Mouse (Mus musculus) intestine, embryonic 16.5 days (tissue): ENCODE data around the gene Adamts4. TPM values are rescaled to one million over a fixed set of nuclear protein-coding genes. Genes with fewer than 3 reads are reported as not detected.
A peak's percentile ranks its signal among the peaks of the same experiment; 100 is the strongest.
"Not testable (repeated sequence)": the region's sequence is repeated elsewhere in the genome, so short reads cannot be mapped to it uniquely, and the experiment has no call there.

Experiments used
- ATAC-seq: fragments of 200-750 bp; cut with Nextera tagmentation; 2 replicates; pipeline ENCODE4 v1.8.0; 2017; ENCODE audit warnings: moderate TSS enrichment, moderate library complexity
- H3K27ac ChIP-seq: fragments of 300-500 bp; sonication (generic); 2 replicates; pipeline ENCODE4 v1.5.1; 2014; ENCODE audit warnings: mild to moderate bottlenecking, low read length
- H3K27me3 ChIP-seq: fragments of 300-500 bp; sonication (generic); replicated peaks from 2 replicates; pipeline ENCODE4 v1.6.1; 2014; ENCODE audit warnings: low read length, control low read depth, mixed read lengths; ENCODE audit not compliant: control insufficient read depth, insufficient read depth
- H3K36me3 ChIP-seq: fragments of 300-500 bp; sonication (generic); 2 replicates; pipeline ENCODE4 v1.6.1; 2014; ENCODE audit warnings: low read length, control low read depth; ENCODE audit not compliant: control insufficient read depth, insufficient read depth
- H3K4me1 ChIP-seq: fragments of 300-500 bp; sonication (generic); 2 replicates; pipeline ENCODE4 v1.6.1; 2014; ENCODE audit warnings: low read length, control low read depth, mixed read lengths; ENCODE audit not compliant: control insufficient read depth, insufficient read depth
- H3K4me2 ChIP-seq: fragments of 300-500 bp; sonication (generic); 2 replicates; pipeline ENCODE4 v1.6.1; 2014; ENCODE audit warnings: low read depth, low read length, control low read depth
- H3K4me3 ChIP-seq: fragments of 300-500 bp; sonication (generic); 2 replicates; pipeline ENCODE4 v1.5.1; 2014; ENCODE audit warnings: mild to moderate bottlenecking, low read length
- H3K9ac ChIP-seq: fragments of 300-500 bp; sonication (generic); 2 replicates; pipeline ENCODE4 v1.6.1; 2014; ENCODE audit warnings: low read depth, low read length
- H3K9me3 ChIP-seq: fragments of 300-500 bp; sonication (generic); 2 replicates; pipeline ENCODE4 v1.6.1; 2016; ENCODE audit warnings: low read length, control low read depth; ENCODE audit not compliant: control insufficient read depth
- WGBS: fragments of 180-500 bp; shearing (Covaris S2); extraction: QIAGEN DNeasy Blood & Tissue Kit; methylation state at CpG from one replicate; pipeline ENCODE4 v1.1.7; 2014; 5-methylcytosine and 5-hydroxymethylcytosine counted together
- polyA plus RNA-seq: library from polyadenylated mRNA; unstranded; fragments of >200 nt; fragmentation: Nextera tagmentation; extraction: Ambion mirVana; gene quantifications from 2 replicates; pipeline ENCODE4 v1.2.1, GENCODE M21; 2015

Adamts4 gene
- polyA plus RNA-seq, 1 experiment from 2014 or later = 7.0 TPM

- no peak for ATAC-seq
- Histone ChIP-seq H3K9ac (no peak overlapping the region), H3K27ac (no peak overlapping the region), H3K9me3 (no peaks in the 10 kb centered on the region), H3K4me1 (peaks cover 15% of the 10 kb centered on the region), H3K27me3 (no peaks in the 10 kb centered on the region), H3K4me3 (no peak overlapping the region), H3K4me2 (no peak overlapping the region), H3K36me3 (peaks cover 8% of the 10 kb centered on the region; the same call in 1 of the 2 replicates)
- WGBS = 90% methylated on average over 19 of the region's 19 CpGs
Observed at GRCm38 (mm10) chr1:171286517-171286916, 36.3 kb downstream of the Adamts4 start.

GRCm38 (mm10) chr1:171287136-171288081, 37.2 kb downstream of the Adamts4 start, which contains the start of gene Usp21:
Usp21 (minus strand) TSS chr1:171287991.
- H3K9me3 ChIP-seq = no peaks in the 10 kb centered on the region
- no peaks in the 10 kb centered on the region for H3K27me3 ChIP-seq
- peaks cover 9% of the 10 kb centered on the region for H3K4me1 ChIP-seq
- peaks cover 8% of the 10 kb centered on the region; the same call in 1 of the 2 replicates for H3K36me3 ChIP-seq
- H3K4me2 ChIP-seq = peak within 1 kb of the TSS; percentile 73
- peak within 1 kb of the TSS; percentile 90 for H3K9ac ChIP-seq
- peak within 1 kb of the TSS; percentile 74 for H3K27ac ChIP-seq
- ATAC-seq = peak; percentile 95
- under 1% methylated on average over 45 of the region's 49 CpGs for WGBS
- H3K4me3 ChIP-seq = peak within 1 kb of the TSS; percentile 71

- WGBS = 61% methylated on average over 4 of the region's 4 CpGs
- peaks cover 8% of the 10 kb centered on the region; the same call in 1 of the 2 replicates for H3K36me3 ChIP-seq
- ATAC-seq = no peak
- no peak overlapping the region for H3K4me2 ChIP-seq
- no peak overlapping the region for H3K9ac ChIP-seq
- no peaks in the 10 kb centered on the region for H3K9me3 ChIP-seq
- H3K4me3 ChIP-seq = no peak overlapping the region; the same call in 1 of the 2 replicates
- 0 out of 2 replicates have a peak overlapping the region, but pooled peaks have one; percentile 6 for H3K27ac ChIP-seq
- H3K27me3 ChIP-seq = no peaks in the 10 kb centered on the region
- H3K4me1 ChIP-seq = peaks cover 11% of the 10 kb centered on the region
Observed at GRCm38 (mm10) chr1:171288328-171288727, 38.1 kb downstream of the Adamts4 start.

GRCm38 (mm10) chr1:171293351-171293750, 43.1 kb downstream of the Adamts4 start:
- H3K4me3 ChIP-seq = peak overlapping the region; percentile 78
- no peak overlapping the region for H3K27ac ChIP-seq
- WGBS = 77% methylated on average over 3 of the region's 3 CpGs
- no peaks in the 10 kb centered on the region for H3K36me3 ChIP-seq
- H3K4me2 ChIP-seq = peak overlapping the region; percentile 84
- 0 out of 2 replicates have a peak, but pooled peaks cover 3% of the 10 kb centered on the region for H3K4me1 ChIP-seq
- H3K27me3 ChIP-seq = no peaks in the 10 kb centered on the region
- H3K9ac ChIP-seq = no peak overlapping the region
- no peaks in the 10 kb centered on the region for H3K9me3 ChIP-seq
- no peak for ATAC-seq

- no peak for ATAC-seq
- WGBS = 30% methylated on average over 5 of the region's 5 CpGs
- peak overlapping the region; percentile 78 for H3K4me3 ChIP-seq
Observed at GRCm38 (mm10) chr1:171293906-171294297, 43.7 kb downstream of the Adamts4 start.

GRCm38 (mm10) chr1:171294298-171295062, 44.3 kb downstream of the Adamts4 start, which contains the start of gene Ufc1:
Ufc1 (minus strand) TSS chr1:171295024.
- Histone ChIP-seq H3K27me3 (no peaks in the 10 kb centered on the region), H3K4me1 (0 out of 2 replicates have a peak, but pooled peaks cover 3% of the 10 kb centered on the region), H3K36me3 (no peaks in the 10 kb centered on the region), H3K9ac (peak within 1 kb of the TSS; percentile 89), H3K27ac (peak within 1 kb of the TSS; percentile 98), H3K4me2 (peak within 1 kb of the TSS; percentile 84), H3K9me3 (no peaks in the 10 kb centered on the region), H3K4me3 (peak within 1 kb of the TSS; percentile 78)
- under 1% methylated on average over 42 of the region's 42 CpGs for WGBS
- peak; percentile 85 for ATAC-seq

More at GRCm38 (mm10) chr1:171293906-171294297, 43.7 kb downstream of the Adamts4 start:
- Histone ChIP-seq H3K4me2 (peak overlapping the region; percentile 84), H3K27me3 (no peaks in the 10 kb centered on the region), H3K36me3 (no peaks in the 10 kb centered on the region), H3K4me1 (0 out of 2 replicates have a peak, but pooled peaks cover 3% of the 10 kb centered on the region), H3K27ac (peak overlapping the region; percentile 98), H3K9me3 (no peaks in the 10 kb centered on the region), H3K9ac (peak overlapping the region; percentile 89)

- ATAC-seq = peak; percentile 11; the same call in 1 of the 2 replicates
- peak overlapping the region; percentile 89 for H3K9ac ChIP-seq
Observed at GRCm38 (mm10) chr1:171295063-171295402, 44.8 kb downstream of the Adamts4 start.

GRCm38 (mm10) chr1:171298226-171298625, 48.0 kb downstream of the Adamts4 start:
- no peak overlapping the region for H3K27ac ChIP-seq
- 0 out of 2 replicates have a peak, but pooled peaks cover 2% of the 10 kb centered on the region for H3K4me1 ChIP-seq
- H3K27me3 ChIP-seq = no peaks in the 10 kb centered on the region
- 66% methylated on average over 3 of the region's 3 CpGs for WGBS
- H3K36me3 ChIP-seq = no peaks in the 10 kb centered on the region
- no peaks in the 10 kb centered on the region for H3K9me3 ChIP-seq
- ATAC-seq = no peak
- no peak overlapping the region for H3K4me3 ChIP-seq
- H3K9ac ChIP-seq = no peak overlapping the region
- no peak overlapping the region for H3K4me2 ChIP-seq

More at GRCm38 (mm10) chr1:171295063-171295402, 44.8 kb downstream of the Adamts4 start:
- Histone ChIP-seq H3K4me2 (peak overlapping the region; percentile 46), H3K4me1 (0 out of 2 replicates have a peak, but pooled peaks cover 3% of the 10 kb centered on the region), H3K27ac (peak overlapping the region; percentile 98), H3K9me3 (no peaks in the 10 kb centered on the region), H3K27me3 (no peaks in the 10 kb centered on the region), H3K4me3 (peak overlapping the region; percentile 78), H3K36me3 (no peaks in the 10 kb centered on the region)
- WGBS = 10% methylated on average over 3 of the region's 3 CpGs

GRCm38 (mm10) chr1:171306157-171306556, 55.9 kb downstream of the Adamts4 start:
- H3K4me1 ChIP-seq, H3K36me3 ChIP-seq, H3K9me3 ChIP-seq, H3K4me2 ChIP-seq, H3K27me3 ChIP-seq, H3K27ac ChIP-seq, H3K9ac ChIP-seq, H3K4me3 ChIP-seq, ATAC-seq: not testable (repeated sequence)
- 69% methylated on average over 5 of the region's 5 CpGs for WGBS
